Mouse (Mus musculus) forebrain, embryonic 16.5 days (tissue): ENCODE results near the gene Trf. TPM values are rescaled to one million over a fixed set of nuclear protein-coding genes. Genes with fewer than 3 reads are reported as not detected.

Source experiments
- ATAC-seq: fragments of 200-750 bp; cut with Nextera tagmentation; 2 replicates; pipeline ENCODE4 v1.8.0; 2017; ENCODE audit warnings: mild to moderate bottlenecking, moderate library complexity
- H3K27ac ChIP-seq: fragments of 300-500 bp; sonication (generic); 2 replicates; pipeline ENCODE4 v1.5.1; 2014; ENCODE audit warnings: low read length, control low read depth
- H3K27me3 ChIP-seq: fragments of 300-500 bp; sonication (generic); replicated peaks from 2 replicates; pipeline ENCODE4 v1.6.1; 2014; ENCODE audit warnings: low read length; ENCODE audit not compliant: control insufficient read depth, insufficient read depth
- H3K36me3 ChIP-seq: fragments of 300-500 bp; sonication (generic); 2 replicates; pipeline ENCODE4 v1.6.1; 2014; ENCODE audit not compliant: control insufficient read depth, insufficient read depth
- H3K4me1 ChIP-seq: fragments of 300-500 bp; sonication (generic); replicated peaks from 2 replicates; pipeline ENCODE4 v1.6.1; 2014; ENCODE audit warnings: low read length; ENCODE audit not compliant: control insufficient read depth, insufficient read depth
- H3K4me2 ChIP-seq: fragments of 300-500 bp; sonication (generic); 2 replicates; pipeline ENCODE4 v1.6.1; 2014; ENCODE audit warnings: mild to moderate bottlenecking, low read length, control low read depth
- H3K4me3 ChIP-seq: fragments of 300-500 bp; sonication (generic); replicated peaks from 2 replicates; pipeline ENCODE4 v1.5.1; 2014; ENCODE audit warnings: mild to moderate bottlenecking, low read length, control low read depth
- H3K9ac ChIP-seq: fragments of 300-500 bp; sonication (generic); replicated peaks from 2 replicates; pipeline ENCODE4 v1.6.1; 2014; ENCODE audit warnings: low read depth, low read length, control low read depth
- H3K9me3 ChIP-seq: fragments of 300-500 bp; sonication (generic); 2 replicates; pipeline ENCODE4 v1.6.1; 2016; ENCODE audit warnings: low read length; ENCODE audit not compliant: control insufficient read depth
- WGBS: fragments of 180-500 bp; shearing (Covaris S2); extraction: QIAGEN DNeasy Blood & Tissue Kit; methylation state at CpG from one replicate; pipeline ENCODE4 v1.1.7; 2014; 5-methylcytosine and 5-hydroxymethylcytosine counted together
- polyA plus RNA-seq: library from polyadenylated mRNA; unstranded; fragments of >200 nt; fragmentation: Nextera tagmentation; extraction: Ambion mirVana; gene quantifications from 2 replicates; pipeline ENCODE4 v1.2.1, GENCODE M21; 2015

Trf gene
- polyA plus RNA-seq, 1 experiment from 2014 or later = 29.6 TPM

- 96% methylated on average over 4 of the region's 4 CpGs for WGBS
- Histone ChIP-seq H3K4me3 (no peak overlapping the region), H3K36me3 (no peaks in the 10 kb centered on the region), H3K27me3 (no peaks in the 10 kb centered on the region), H3K4me2 (no peak overlapping the region), H3K9me3 (no peaks in the 10 kb centered on the region), H3K27ac (no peak overlapping the region), H3K4me1 (no peaks in the 10 kb centered on the region), H3K9ac (no peak overlapping the region)
- no peak for ATAC-seq
Observed at GRCm38 (mm10) chr9:103243640-103244039, 13.4 kb upstream of the Trf start.

- no peak for ATAC-seq
- no peak overlapping the region for H3K9ac ChIP-seq
- H3K4me3 ChIP-seq = no peak overlapping the region
- H3K4me1 ChIP-seq = no peaks in the 10 kb centered on the region
- no peak overlapping the region for H3K4me2 ChIP-seq
- 81% methylated on average over 2 of the region's 2 CpGs for WGBS
- H3K36me3 ChIP-seq = no peaks in the 10 kb centered on the region
- H3K9me3 ChIP-seq = no peaks in the 10 kb centered on the region
- H3K27ac ChIP-seq = no peak overlapping the region
- H3K27me3 ChIP-seq = no peaks in the 10 kb centered on the region
Observed at GRCm38 (mm10) chr9:103241206-103241605, 11.0 kb upstream of the Trf start.

GRCm38 (mm10) chr9:103239471-103239870 is 9.2 kb upstream of the Trf start:
- ATAC-seq = no peak
- no peaks in the 10 kb centered on the region for H3K27me3 ChIP-seq
- 94% methylated on average over 6 of the region's 6 CpGs for WGBS
- no peak overlapping the region for H3K27ac ChIP-seq
- H3K36me3 ChIP-seq = no peaks in the 10 kb centered on the region
- no peak overlapping the region for H3K4me2 ChIP-seq
- H3K4me3 ChIP-seq = no peak overlapping the region
- no peaks in the 10 kb centered on the region for H3K4me1 ChIP-seq
- H3K9me3 ChIP-seq = no peaks in the 10 kb centered on the region
- no peak overlapping the region for H3K9ac ChIP-seq

GRCm38 (mm10) chr9:103234565-103235165 is 4.4 kb upstream of the Trf start:
- H3K4me3 ChIP-seq = no peak overlapping the region
- H3K4me2 ChIP-seq = no peak overlapping the region
- H3K36me3 ChIP-seq = no peaks in the 10 kb centered on the region
- ATAC-seq = no peak
- no peaks in the 10 kb centered on the region for H3K27me3 ChIP-seq
- no peak overlapping the region for H3K27ac ChIP-seq
- no peak overlapping the region for H3K9ac ChIP-seq
- peaks cover 9% of the 10 kb centered on the region; the same call in 1 of the 2 replicates for H3K4me1 ChIP-seq
- H3K9me3 ChIP-seq = no peaks in the 10 kb centered on the region
- WGBS = 60% methylated on average over 7 of the region's 7 CpGs

- no peak overlapping the region for H3K4me3 ChIP-seq
- ATAC-seq = no peak
- H3K27me3 ChIP-seq = no peaks in the 10 kb centered on the region
- H3K9ac ChIP-seq = no peak overlapping the region
- WGBS = 72% methylated on average over 7 of the region's 7 CpGs
- H3K9me3 ChIP-seq = no peaks in the 10 kb centered on the region
- H3K27ac ChIP-seq = no peak overlapping the region
- H3K4me1 ChIP-seq = peaks cover 9% of the 10 kb centered on the region; the same call in 1 of the 2 replicates
- H3K36me3 ChIP-seq = no peaks in the 10 kb centered on the region
- no peak overlapping the region for H3K4me2 ChIP-seq
Observed at GRCm38 (mm10) chr9:103234059-103234458, 3.8 kb upstream of the Trf start.

GRCm38 (mm10) chr9:103233006-103233395 is 2.8 kb upstream of the Trf start:
- H3K9me3 ChIP-seq = no peaks in the 10 kb centered on the region
- H3K36me3 ChIP-seq = no peaks in the 10 kb centered on the region
- H3K4me3 ChIP-seq = no peak overlapping the region
- H3K27ac ChIP-seq = no peak overlapping the region
- ATAC-seq = no peak
- H3K27me3 ChIP-seq = no peaks in the 10 kb centered on the region
- H3K4me2 ChIP-seq = no peak overlapping the region
- H3K9ac ChIP-seq = no peak overlapping the region
- peaks cover 9% of the 10 kb centered on the region; the same call in 1 of the 2 replicates for H3K4me1 ChIP-seq
- 81% methylated on average over 7 of the region's 7 CpGs for WGBS

GRCm38 (mm10) chr9:103232232-103233005 is 2.2 kb upstream of the Trf start:
- H3K27ac ChIP-seq = no peak overlapping the region
- H3K9me3 ChIP-seq = no peaks in the 10 kb centered on the region
- 90% methylated on average over 7 of the region's 7 CpGs for WGBS
- H3K9ac ChIP-seq = no peak overlapping the region
- H3K4me3 ChIP-seq = no peak overlapping the region
- H3K36me3 ChIP-seq = no peaks in the 10 kb centered on the region
- no peak overlapping the region for H3K4me2 ChIP-seq
- peaks cover 9% of the 10 kb centered on the region; the same call in 1 of the 2 replicates for H3K4me1 ChIP-seq
- no peak for ATAC-seq
- H3K27me3 ChIP-seq = no peaks in the 10 kb centered on the region

- Histone ChIP-seq H3K4me2 (no peak overlapping the region), H3K4me1 (peaks cover 9% of the 10 kb centered on the region; the same call in 1 of the 2 replicates), H3K27ac (no peak overlapping the region), H3K4me3 (no peak overlapping the region), H3K36me3 (no peaks in the 10 kb centered on the region), H3K9me3 (no peaks in the 10 kb centered on the region), H3K27me3 (no peaks in the 10 kb centered on the region), H3K9ac (no peak overlapping the region)
- no peak for ATAC-seq
- 91% methylated on average over 15 of the region's 15 CpGs for WGBS
Observed at GRCm38 (mm10) chr9:103229037-103229867, 992 bp downstream of the Trf start.

- Histone ChIP-seq H3K9ac (no peak overlapping the region), H3K27ac (no peak overlapping the region), H3K4me1 (peaks cover 9% of the 10 kb centered on the region; the same call in 1 of the 2 replicates), H3K9me3 (no peaks in the 10 kb centered on the region), H3K4me3 (no peak overlapping the region), H3K4me2 (no peak overlapping the region), H3K27me3 (no peaks in the 10 kb centered on the region), H3K36me3 (no peaks in the 10 kb centered on the region)
- no peak for ATAC-seq
- WGBS = 79% methylated on average over 13 of the region's 13 CpGs
Observed at GRCm38 (mm10) chr9:103228370-103229003, 1.8 kb downstream of the Trf start.
